Mouse (Mus musculus) stomach, embryonic 16.5 days (tissue): ENCODE data around the gene Sln. TPM values are rescaled to one million over a fixed set of nuclear protein-coding genes. Genes with fewer than 3 reads are reported as not detected.

Source experiments
- ATAC-seq: fragments of 200-750 bp; cut with Nextera tagmentation; 2 replicates; pipeline ENCODE4 v1.8.0; 2017; ENCODE audit warnings: moderate number of reproducible peaks, moderate TSS enrichment; ENCODE audit not compliant: insufficient read depth, low FRiP score
- H3K27ac ChIP-seq: fragments of 300-500 bp; sonication (generic); 2 replicates; pipeline ENCODE4 v1.5.1; 2014; ENCODE audit warnings: low read length
- H3K27me3 ChIP-seq: fragments of 300-500 bp; sonication (generic); 2 replicates; pipeline ENCODE4 v1.6.1; 2014; ENCODE audit warnings: low read length, control low read depth, mixed read lengths; ENCODE audit not compliant: control insufficient read depth, insufficient read depth
- H3K36me3 ChIP-seq: fragments of 300-500 bp; sonication (generic); 2 replicates; pipeline ENCODE4 v1.6.1; 2014; ENCODE audit warnings: low read length; ENCODE audit not compliant: control insufficient read depth, insufficient read depth
- H3K4me1 ChIP-seq: fragments of 300-500 bp; sonication (generic); 2 replicates; pipeline ENCODE4 v1.6.1; 2014; ENCODE audit warnings: low read length, control low read depth, mixed read lengths; ENCODE audit not compliant: control insufficient read depth, insufficient read depth
- H3K4me2 ChIP-seq: fragments of 300-500 bp; sonication (generic); 2 replicates; pipeline ENCODE4 v1.6.1; 2014; ENCODE audit warnings: low read depth, low read length, mixed read lengths
- H3K4me3 ChIP-seq: fragments of 300-500 bp; sonication (generic); replicated peaks from 2 replicates; pipeline ENCODE4 v1.5.1; 2014; ENCODE audit warnings: mild to moderate bottlenecking, low read length
- H3K9ac ChIP-seq: fragments of 300-500 bp; sonication (generic); 2 replicates; pipeline ENCODE4 v1.6.1; 2014; ENCODE audit warnings: low read length
- H3K9me3 ChIP-seq: fragments of 300-500 bp; sonication (generic); replicated peaks from 2 replicates; pipeline ENCODE4 v1.6.1; 2016; ENCODE audit warnings: low read length, control low read depth; ENCODE audit not compliant: control insufficient read depth
- WGBS: fragments of 180-500 bp; shearing (Covaris S2); extraction: QIAGEN DNeasy Blood & Tissue Kit; methylation state at CpG from one replicate; pipeline ENCODE4 v1.1.7; 2014; 5-methylcytosine and 5-hydroxymethylcytosine counted together
- polyA plus RNA-seq: library from polyadenylated mRNA; unstranded; fragments of >200 nt; fragmentation: Nextera tagmentation; extraction: Ambion mirVana; gene quantifications from 2 replicates; pipeline ENCODE4 v1.2.1, GENCODE M21; 2015

Gene Sln
- polyA plus RNA-seq, result 2.0 and 74.3 TPM in 2 replicates

GRCm38 (mm10) chr9:53849864-53850263 lies at the start of gene Sln:
Gene Sln (plus strand): TSS chr9:53850164.
- no peaks in the 10 kb centered on the region for H3K27me3 ChIP-seq
- H3K4me1 ChIP-seq, result no peaks in the 10 kb centered on the region
- no peak within 1 kb of the TSS for H3K27ac ChIP-seq
- no peaks in the 10 kb centered on the region for H3K36me3 ChIP-seq
- WGBS, result 80% methylated on average over 4 of the region's 4 CpGs
- no peak for ATAC-seq
- H3K4me3 ChIP-seq, result no peak within 1 kb of the TSS
- H3K4me2 ChIP-seq, result no peak within 1 kb of the TSS
- no peak within 1 kb of the TSS for H3K9ac ChIP-seq
- H3K9me3 ChIP-seq, result no peaks in the 10 kb centered on the region

GRCm38 (mm10) chr9:53802921-53803320 lies 47.0 kb upstream of the Sln start:
- Histone ChIP-seq H3K4me2 (no peak overlapping the region), H3K36me3 (no peaks in the 10 kb centered on the region), H3K27me3 (no peaks in the 10 kb centered on the region), H3K9me3 (no peaks in the 10 kb centered on the region), H3K9ac (no peak overlapping the region), H3K4me1 (no peaks in the 10 kb centered on the region), H3K4me3 (no peak overlapping the region), H3K27ac (no peak overlapping the region)
- WGBS, result 96% methylated on average over 7 of the region's 7 CpGs
- no peak for ATAC-seq

DNA sequence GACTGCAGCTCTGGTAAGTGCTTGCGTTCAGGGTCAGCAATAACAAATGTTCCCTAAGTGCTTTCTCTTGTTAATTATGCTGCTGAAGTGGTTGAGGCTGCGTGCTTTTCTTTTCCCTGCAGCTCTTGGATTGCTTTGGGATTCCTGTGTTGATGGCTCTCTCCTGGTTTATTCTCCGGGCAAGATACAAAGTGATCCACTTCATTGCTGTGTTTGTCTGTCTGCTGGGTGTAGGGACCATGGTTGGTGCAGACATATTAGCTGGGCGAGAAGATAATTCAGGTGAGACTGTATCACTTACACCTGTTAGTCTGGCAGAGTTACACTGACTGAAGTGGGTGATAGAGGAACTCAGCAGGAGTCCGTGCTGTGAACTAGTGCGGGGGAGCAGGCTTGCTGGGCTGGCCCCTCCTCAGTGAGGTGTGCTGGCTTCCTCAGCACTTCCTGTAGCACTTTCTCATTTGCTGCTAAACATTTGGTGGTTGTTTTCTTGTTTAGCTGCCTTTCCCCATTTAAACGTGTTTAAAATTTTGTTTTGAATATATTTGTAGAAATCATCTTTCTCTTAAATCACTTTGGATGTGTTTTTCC lies 43.4 kb upstream of the Sln start:
- 20% methylated on average over 7 of the region's 7 CpGs for WGBS
- no peaks in the 10 kb centered on the region for H3K36me3 ChIP-seq
- H3K9ac ChIP-seq, result no peak overlapping the region
- H3K4me3 ChIP-seq, result no peak overlapping the region
- no peak overlapping the region for H3K27ac ChIP-seq
- no peaks in the 10 kb centered on the region for H3K9me3 ChIP-seq
- no peak for ATAC-seq
- no peaks in the 10 kb centered on the region for H3K27me3 ChIP-seq
- H3K4me1 ChIP-seq, result no peaks in the 10 kb centered on the region
- no peak overlapping the region for H3K4me2 ChIP-seq

DNA sequence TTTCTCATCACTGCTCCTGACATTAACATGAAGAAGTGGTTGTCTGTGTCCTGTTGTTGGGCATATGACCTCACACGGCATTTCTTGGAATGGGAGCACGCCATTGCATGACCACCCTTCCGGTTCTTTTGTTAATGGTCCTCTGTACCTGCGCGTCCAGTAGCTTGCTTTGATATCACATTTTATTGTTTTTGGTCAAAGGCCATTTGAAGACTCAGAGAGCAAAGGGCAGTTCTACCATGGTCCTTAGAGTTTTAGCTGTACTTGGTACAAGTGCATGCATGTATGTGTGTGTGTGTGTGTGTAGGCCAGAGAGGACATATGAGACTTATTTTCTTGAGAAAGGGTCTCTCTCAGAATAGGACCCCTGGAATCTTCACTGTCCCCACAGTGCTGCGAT lies 36.5 kb upstream of the Sln start:
- no peaks in the 10 kb centered on the region for H3K9me3 ChIP-seq
- no peak overlapping the region for H3K9ac ChIP-seq
- H3K4me1 ChIP-seq, result no peaks in the 10 kb centered on the region
- no peak overlapping the region for H3K4me2 ChIP-seq
- H3K27ac ChIP-seq, result no peak overlapping the region
- 86% methylated on average over 6 of the region's 6 CpGs for WGBS
- H3K36me3 ChIP-seq, result no peaks in the 10 kb centered on the region
- H3K27me3 ChIP-seq, result no peaks in the 10 kb centered on the region
- ATAC-seq, result no peak
- H3K4me3 ChIP-seq, result no peak overlapping the region

- H3K4me2 ChIP-seq, result no peak overlapping the region
- WGBS, result 32% methylated on average over 4 of the region's 4 CpGs
- H3K36me3 ChIP-seq, result no peaks in the 10 kb centered on the region
- H3K9ac ChIP-seq, result no peak overlapping the region
- no peaks in the 10 kb centered on the region for H3K9me3 ChIP-seq
- H3K4me3 ChIP-seq, result no peak overlapping the region
- no peak for ATAC-seq
- H3K27ac ChIP-seq, result no peak overlapping the region
- no peaks in the 10 kb centered on the region for H3K27me3 ChIP-seq
- no peaks in the 10 kb centered on the region for H3K4me1 ChIP-seq
These were observed 31.2 kb upstream of the Sln start for GRCm38 (mm10) chr9:53818760-53819159.

DNA sequence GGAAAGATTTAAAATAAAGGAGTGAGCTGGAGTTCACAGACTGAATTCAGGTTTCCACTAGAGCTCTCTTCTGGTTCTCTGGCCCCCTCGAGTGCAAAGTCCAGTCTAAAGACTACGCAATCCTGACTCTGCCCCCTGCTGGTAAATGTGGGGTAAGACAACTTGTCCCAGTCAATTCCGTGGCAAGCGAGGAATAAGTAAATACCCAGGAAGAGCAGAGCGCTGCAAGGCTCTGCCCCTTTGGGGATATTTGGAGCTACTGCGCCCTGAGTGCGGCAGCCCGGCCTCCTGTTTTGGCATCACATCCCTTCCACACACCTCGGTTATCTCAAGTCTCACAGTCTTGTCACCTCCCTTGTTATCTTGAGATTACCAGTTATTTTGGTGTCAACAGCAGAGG lies 24.6 kb upstream of the Sln start:
- H3K9ac ChIP-seq, result no peak overlapping the region
- no peaks in the 10 kb centered on the region for H3K9me3 ChIP-seq
- H3K4me2 ChIP-seq, result no peak overlapping the region
- WGBS, result 11% methylated on average over 9 of the region's 9 CpGs
- peaks cover 3% of the 10 kb centered on the region; the same call in 1 of the 2 replicates for H3K27me3 ChIP-seq
- 0 out of 2 replicates have a peak, but pooled peaks cover 2% of the 10 kb centered on the region for H3K4me1 ChIP-seq
- ATAC-seq, result no peak
- H3K36me3 ChIP-seq, result no peaks in the 10 kb centered on the region
- H3K4me3 ChIP-seq, result no peak overlapping the region
- no peak overlapping the region for H3K27ac ChIP-seq

DNA sequence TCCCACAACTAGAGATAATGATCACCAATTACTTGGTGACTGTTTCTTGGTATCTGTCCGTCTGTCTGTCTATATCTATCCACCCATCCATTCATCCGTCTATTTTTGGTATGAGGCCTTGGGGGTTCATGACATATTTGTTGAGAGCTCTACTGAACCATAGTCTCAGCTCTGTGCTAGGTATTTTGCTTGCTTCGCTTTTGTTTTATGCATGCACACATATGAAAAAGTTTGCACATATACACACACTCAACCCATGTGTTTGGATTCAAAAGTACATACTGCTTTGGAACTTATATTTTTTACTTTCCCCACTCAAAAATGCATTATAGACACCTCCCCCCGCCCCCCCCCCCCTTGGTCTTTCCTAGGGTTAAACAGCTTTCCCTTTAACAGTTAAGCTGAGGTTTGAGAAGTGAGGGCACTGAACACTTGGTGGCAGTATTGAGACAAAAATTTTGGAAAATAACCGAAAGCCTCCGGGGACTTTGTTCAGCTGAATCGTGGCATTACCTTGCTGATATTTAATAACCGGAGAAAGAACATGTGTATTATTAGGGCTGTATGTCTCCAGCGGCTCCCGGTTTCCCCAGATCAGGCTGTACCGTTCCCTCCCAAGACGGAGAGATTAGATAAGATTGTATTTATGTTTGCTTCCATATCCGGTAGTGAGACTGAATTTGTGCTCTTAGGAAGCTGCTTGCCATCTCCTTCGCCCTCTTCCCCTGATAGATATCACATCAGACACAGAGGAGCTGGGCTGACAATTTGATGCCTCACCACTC lies 20.7 kb upstream of the Sln start:
- 14% methylated on average over 14 of the region's 14 CpGs for WGBS
- ATAC-seq, result no peak
- no peak overlapping the region for H3K27ac ChIP-seq
- H3K4me1 ChIP-seq, result 0 out of 2 replicates have a peak, but pooled peaks cover 2% of the 10 kb centered on the region
- no peaks in the 10 kb centered on the region for H3K9me3 ChIP-seq
- H3K36me3 ChIP-seq, result no peaks in the 10 kb centered on the region
- H3K4me3 ChIP-seq, result peak overlapping the region; percentile 45
- H3K27me3 ChIP-seq, result peaks cover 3% of the 10 kb centered on the region; the same call in 1 of the 2 replicates
- peak overlapping the region; percentile 66 for H3K9ac ChIP-seq
- peak overlapping the region; percentile 50 for H3K4me2 ChIP-seq

- Histone ChIP-seq H3K36me3 (no peaks in the 10 kb centered on the region), H3K27ac (no peak overlapping the region), H3K9ac (peak overlapping the region; percentile 66), H3K4me1 (0 out of 2 replicates have a peak, but pooled peaks cover 2% of the 10 kb centered on the region), H3K27me3 (peaks cover 3% of the 10 kb centered on the region; the same call in 1 of the 2 replicates), H3K4me3 (peak overlapping the region; percentile 45), H3K9me3 (no peaks in the 10 kb centered on the region), H3K4me2 (peak overlapping the region; percentile 50)
- ATAC-seq, result no peak
- WGBS, result 27% methylated on average over 2 of the region's 2 CpGs
These were observed 20.1 kb upstream of the Sln start for GRCm38 (mm10) chr9:53829866-53830209.

- H3K27ac ChIP-seq, result no peak overlapping the region
- 40% methylated on average over 3 of the region's 3 CpGs for WGBS
- H3K9me3 ChIP-seq, result no peaks in the 10 kb centered on the region
- H3K4me2 ChIP-seq, result no peak overlapping the region
- H3K4me1 ChIP-seq, result no peaks in the 10 kb centered on the region
- ATAC-seq, result no peak
- no peaks in the 10 kb centered on the region for H3K27me3 ChIP-seq
- H3K36me3 ChIP-seq, result no peaks in the 10 kb centered on the region
- no peak overlapping the region for H3K9ac ChIP-seq
- H3K4me3 ChIP-seq, result no peak overlapping the region
These were observed 14.9 kb upstream of the Sln start for GRCm38 (mm10) chr9:53835039-53835438.
